Mouse (Mus musculus) erythroblast, embryonic 14.5 days (primary cell): ENCODE measurements around the gene Rnf157.

ENCODE experiments used
- GATA1 ChIP-seq: IDR thresholded peaks from 2 replicates; pipeline ENCODE4 v1.6.1; 2012; ENCODE audit warnings: low read length, inconsistent platforms, mixed read lengths
- TAL1 ChIP-seq: IDR thresholded peaks from 3 replicates; pipeline ENCODE4 v1.6.1; 2012; ENCODE audit warnings: low read length, inconsistent platforms, mixed read lengths

DNA sequence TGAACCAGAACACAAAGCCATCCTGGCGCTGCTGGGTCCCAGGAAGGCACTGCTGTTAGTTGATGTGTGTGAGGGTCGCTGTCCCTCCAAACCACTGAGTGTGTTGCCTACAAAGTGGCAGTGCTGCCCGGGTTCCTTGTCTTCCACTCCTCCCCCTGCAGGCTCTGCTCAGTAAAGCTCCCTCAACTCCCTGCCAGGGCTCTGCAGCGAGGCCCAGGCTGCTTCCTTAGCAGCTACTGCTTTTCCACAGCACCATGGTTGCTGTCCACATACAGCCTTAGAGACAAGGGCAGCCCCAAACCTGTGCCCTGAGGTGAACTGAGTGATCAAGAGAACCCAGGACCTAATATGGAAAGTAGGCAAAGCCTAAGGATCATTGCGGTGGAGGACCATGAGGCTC, 125.5 kb downstream of the Rnf157 start:
- TF ChIP-seq TAL1 = no peak
- TF ChIP-seq GATA1 = no peak
